Mouse (Mus musculus): ENCODE measurements around the gene Gm20388. TPM values are rescaled to one million over a fixed set of nuclear protein-coding genes. Genes with fewer than 3 reads are reported as not detected.

Gm20388 gene
- polyA plus RNA-seq, 1 experiment from 2014 or later: 47.1 TPM

- H3K27ac ChIP-seq: no peak overlapping the region
- no peaks in the 10 kb centered on the region for H3K36me3 ChIP-seq (ENCODE audit: inconsistent target)
- H3K79me2 ChIP-seq (ENCODE audit: inconsistent target): no peaks in the 10 kb centered on the region
- 49% methylated on average over 12 of the region's 12 CpGs for WGBS (ENCODE audit: missing documents)
- no peak overlapping the region for H3K4me3 ChIP-seq (ENCODE audit: inconsistent target)
These were observed 2167.7 kb downstream of the Gm20388 start for GRCm38 (mm10) chr8:122078321-122078720.

- no peak overlapping the region for H3K4me3 ChIP-seq (ENCODE audit: inconsistent target)
- no peak overlapping the region for H3K27ac ChIP-seq
- no peaks in the 10 kb centered on the region for H3K79me2 ChIP-seq (ENCODE audit: inconsistent target)
- H3K36me3 ChIP-seq (ENCODE audit: inconsistent target): no peaks in the 10 kb centered on the region
- WGBS (ENCODE audit: missing documents): 87% methylated on average over 6 of the region's 6 CpGs
These were observed 2168.5 kb downstream of the Gm20388 start for GRCm38 (mm10) chr8:122079093-122079492.

GRCm38 (mm10) chr8:122080347-122080746 lies 2169.7 kb downstream of the Gm20388 start:
- no peaks in the 10 kb centered on the region for H3K79me2 ChIP-seq (ENCODE audit: inconsistent target)
- 91% methylated on average over 5 of the region's 5 CpGs for WGBS (ENCODE audit: missing documents)

GRCm38 (mm10) chr8:122083401-122083800 lies 2172.8 kb downstream of the Gm20388 start:
- Histone ChIP-seq H3K36me3 (ENCODE audit: inconsistent target) (no peaks in the 10 kb centered on the region), H3K79me2 (ENCODE audit: inconsistent target) (no peaks in the 10 kb centered on the region)
- 93% methylated on average over 6 of the region's 6 CpGs for WGBS (ENCODE audit: missing documents)

More at GRCm38 (mm10) chr8:122080347-122080746, 2169.7 kb downstream of the Gm20388 start:
- Histone ChIP-seq H3K4me3 (ENCODE audit: inconsistent target) (no peak overlapping the region), H3K36me3 (ENCODE audit: inconsistent target) (no peaks in the 10 kb centered on the region), H3K27ac (no peak overlapping the region)

GRCm38 (mm10) chr8:122084145-122084544 lies 2173.5 kb downstream of the Gm20388 start:
- no peaks in the 10 kb centered on the region for H3K79me2 ChIP-seq (ENCODE audit: inconsistent target)
- H3K36me3 ChIP-seq (ENCODE audit: inconsistent target): no peaks in the 10 kb centered on the region
- H3K27ac ChIP-seq: no peak overlapping the region
- 86% methylated on average over 3 of the region's 3 CpGs for WGBS (ENCODE audit: missing documents)
- no peak overlapping the region for H3K4me3 ChIP-seq (ENCODE audit: inconsistent target)

More at GRCm38 (mm10) chr8:122083401-122083800, 2172.8 kb downstream of the Gm20388 start:
- H3K27ac ChIP-seq: no peak overlapping the region
- H3K4me3 ChIP-seq (ENCODE audit: inconsistent target): no peak overlapping the region

GRCm38 (mm10) chr8:122084726-122085410 lies 2174.2 kb downstream of the Gm20388 start:
- H3K79me2 ChIP-seq (ENCODE audit: inconsistent target): no peaks in the 10 kb centered on the region
- H3K27ac ChIP-seq: no peak overlapping the region

GRCm38 (mm10) chr8:122086064-122086463 lies 2175.4 kb downstream of the Gm20388 start:
- Histone ChIP-seq H3K27ac (no peak overlapping the region), H3K4me3 (ENCODE audit: inconsistent target) (no peak overlapping the region), H3K79me2 (ENCODE audit: inconsistent target) (no peaks in the 10 kb centered on the region), H3K36me3 (ENCODE audit: inconsistent target) (no peaks in the 10 kb centered on the region)
- 88% methylated on average over 12 of the region's 12 CpGs for WGBS (ENCODE audit: missing documents)

More at GRCm38 (mm10) chr8:122084726-122085410, 2174.2 kb downstream of the Gm20388 start:
- H3K4me3 ChIP-seq (ENCODE audit: inconsistent target): no peak overlapping the region
- H3K36me3 ChIP-seq (ENCODE audit: inconsistent target): no peaks in the 10 kb centered on the region
- 92% methylated on average over 15 of the region's 15 CpGs for WGBS (ENCODE audit: missing documents)

GRCm38 (mm10) chr8:122088631-122089030 lies 2178.0 kb downstream of the Gm20388 start:
- Histone ChIP-seq H3K36me3 (ENCODE audit: inconsistent target) (no peaks in the 10 kb centered on the region), H3K4me3 (ENCODE audit: inconsistent target) (no peak overlapping the region), H3K79me2 (ENCODE audit: inconsistent target) (no peaks in the 10 kb centered on the region), H3K27ac (no peak overlapping the region)
- 86% methylated on average over 16 of the region's 16 CpGs for WGBS (ENCODE audit: missing documents)

- H3K79me2 ChIP-seq (ENCODE audit: inconsistent target): no peaks in the 10 kb centered on the region
- H3K4me3 ChIP-seq (ENCODE audit: inconsistent target): no peak overlapping the region
- H3K27ac ChIP-seq: no peak overlapping the region
- no peaks in the 10 kb centered on the region for H3K36me3 ChIP-seq (ENCODE audit: inconsistent target)
- WGBS (ENCODE audit: missing documents): 93% methylated on average over 7 of the region's 7 CpGs
These were observed 2178.6 kb downstream of the Gm20388 start for GRCm38 (mm10) chr8:122089186-122089700.

GRCm38 (mm10) chr8:122092476-122092875 lies 2181.8 kb downstream of the Gm20388 start:
- no peaks in the 10 kb centered on the region for H3K79me2 ChIP-seq (ENCODE audit: inconsistent target)
- no peaks in the 10 kb centered on the region for H3K36me3 ChIP-seq (ENCODE audit: inconsistent target)
- H3K27ac ChIP-seq: no peak overlapping the region
- 85% methylated on average over 5 of the region's 5 CpGs for WGBS (ENCODE audit: missing documents)
- no peak overlapping the region for H3K4me3 ChIP-seq (ENCODE audit: inconsistent target)

GRCm38 (mm10) chr8:122098766-122099165 lies 2188.1 kb downstream of the Gm20388 start:
- no peak overlapping the region for H3K4me3 ChIP-seq (ENCODE audit: inconsistent target)
- H3K27ac ChIP-seq: no peak overlapping the region
- H3K79me2 ChIP-seq (ENCODE audit: inconsistent target): no peaks in the 10 kb centered on the region
- 92% methylated on average over 3 of the region's 3 CpGs for WGBS (ENCODE audit: missing documents)
- no peaks in the 10 kb centered on the region for H3K36me3 ChIP-seq (ENCODE audit: inconsistent target)

GRCm38 (mm10) chr8:122099711-122100220 lies 2189.1 kb downstream of the Gm20388 start:
- no peak overlapping the region for H3K27ac ChIP-seq
- no peaks in the 10 kb centered on the region for H3K36me3 ChIP-seq (ENCODE audit: inconsistent target)
- no peaks in the 10 kb centered on the region for H3K79me2 ChIP-seq (ENCODE audit: inconsistent target)
- 87% methylated on average over 7 of the region's 7 CpGs for WGBS (ENCODE audit: missing documents)
- H3K4me3 ChIP-seq (ENCODE audit: inconsistent target): no peak overlapping the region

- H3K4me3 ChIP-seq (ENCODE audit: inconsistent target): no peak overlapping the region
- H3K79me2 ChIP-seq (ENCODE audit: inconsistent target): no peaks in the 10 kb centered on the region
- H3K36me3 ChIP-seq (ENCODE audit: inconsistent target): no peaks in the 10 kb centered on the region
- no peak overlapping the region for H3K27ac ChIP-seq
- WGBS (ENCODE audit: missing documents): 93% methylated on average over 5 of the region's 5 CpGs
These were observed 2191.2 kb downstream of the Gm20388 start for GRCm38 (mm10) chr8:122101816-122102215.

- no peaks in the 10 kb centered on the region for H3K36me3 ChIP-seq (ENCODE audit: inconsistent target)
- no peaks in the 10 kb centered on the region for H3K79me2 ChIP-seq (ENCODE audit: inconsistent target)
- 82% methylated on average over 8 of the region's 8 CpGs for WGBS (ENCODE audit: missing documents)
- H3K4me3 ChIP-seq (ENCODE audit: inconsistent target): no peak overlapping the region
- H3K27ac ChIP-seq: no peak overlapping the region
These were observed 2191.6 kb downstream of the Gm20388 start for GRCm38 (mm10) chr8:122102286-122102685.

- H3K36me3 ChIP-seq (ENCODE audit: inconsistent target): no peaks in the 10 kb centered on the region
- H3K27ac ChIP-seq: no peak overlapping the region
- H3K79me2 ChIP-seq (ENCODE audit: inconsistent target): no peaks in the 10 kb centered on the region
- 95% methylated on average over 9 of the region's 9 CpGs for WGBS (ENCODE audit: missing documents)
- no peak overlapping the region for H3K4me3 ChIP-seq (ENCODE audit: inconsistent target)
These were observed 2192.6 kb downstream of the Gm20388 start for GRCm38 (mm10) chr8:122103241-122103640.

Data from macrophage (primary cell).